Mouse (Mus musculus) cortical plate, adult 2 months (tissue): ENCODE data around the gene Slc30a9.

Source experiments
- CTCF ChIP-seq: fragments of 200-500 bp; IDR thresholded peaks from 2 replicates; pipeline ENCODE4 v1.5.1; 2011; ENCODE audit warnings: mild to moderate bottlenecking, control low read depth, low read length; ENCODE audit not compliant: insufficient read depth; ENCODE audit errors: extremely low read depth
- POLR2A ChIP-seq: fragments of 200-500 bp; IDR thresholded peaks from 2 replicates; pipeline ENCODE4 v1.6.1; 2011; ENCODE audit warnings: mild to moderate bottlenecking, low read length, control low read depth; ENCODE audit not compliant: insufficient read depth; ENCODE audit errors: extremely low read depth

GRCm38 (mm10) chr5:67381690-67382089, 74.9 kb downstream of the Slc30a9 start:
- TF ChIP-seq CTCF (no peak), POLR2A (no peak)
